Mouse (Mus musculus) left cerebral cortex, postnatal 4 days (tissue): Measurements from ENCODE around the gene Gpsm2. TPM values are rescaled to one million over a fixed set of nuclear protein-coding genes. Genes with fewer than 3 reads are reported as not detected.

Source experiments
- DNase-seq: peaks from one replicate; pipeline ENCODE4 v3.0.0-alpha.2; 2022
- intact Hi-C: fragments of 180-260 bp; cut with DNase I; formaldehyde crosslinking; loops from one replicate; pipeline ENCODE4 v1.15.1; 2025
- total RNA-seq, 2 experiments: library from RNA; stranded (reverse); gene quantifications; 2 replicates each; pipeline ENCODE4 v1.2.3; 2021

Gpsm2 gene
- 10 to 100 TPM; 13.9 to 16.2 TPM for total RNA-seq

DNA sequence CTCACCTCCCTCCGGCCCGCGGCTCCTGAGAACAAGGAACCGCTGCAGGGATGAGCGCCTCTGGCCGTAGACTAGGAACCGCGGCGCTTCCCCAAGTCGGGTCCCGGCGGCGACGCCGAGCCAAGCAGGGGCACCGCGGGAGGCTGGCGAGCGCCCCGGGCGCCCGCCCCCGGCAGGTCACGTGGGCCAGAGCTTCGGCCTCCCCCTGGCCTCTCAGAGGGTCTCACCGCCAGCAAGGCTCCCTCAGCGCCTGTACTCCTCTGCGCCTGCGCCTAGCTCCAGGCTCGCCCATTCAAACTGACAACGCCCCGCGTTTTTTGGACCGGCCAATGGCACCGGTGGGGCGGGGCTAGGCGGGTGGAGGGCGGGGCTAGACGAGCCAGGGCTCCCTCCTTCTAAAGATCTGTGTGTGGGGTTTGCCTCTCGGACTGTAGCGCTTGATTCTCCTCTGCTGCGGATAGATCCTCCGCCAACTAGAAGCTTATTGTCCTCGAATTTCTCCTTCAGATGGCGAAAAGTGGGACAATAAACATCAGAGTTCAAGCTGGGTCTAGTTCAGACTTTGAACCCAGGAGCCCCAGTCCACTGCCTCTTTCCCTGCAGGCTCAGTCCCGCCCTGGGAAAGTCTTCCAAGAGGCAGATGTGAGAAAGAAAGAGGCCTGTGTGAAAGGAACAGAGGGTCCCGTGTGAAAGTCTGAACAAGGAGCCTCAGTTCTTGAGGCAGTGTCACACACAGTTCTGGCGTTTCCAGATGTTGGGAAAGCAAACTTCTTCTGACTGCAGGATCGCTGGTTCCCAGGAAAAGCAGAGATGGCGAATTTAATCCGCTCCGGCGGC, at the start of gene Gpsm2:
Gene Gpsm2, minus strand, starts transcription at position 274 of the 837 bp plus-strand sequence.
- intact Hi-C loops: no loop called here
- DNase-seq: peak; percentile 99

DNA sequence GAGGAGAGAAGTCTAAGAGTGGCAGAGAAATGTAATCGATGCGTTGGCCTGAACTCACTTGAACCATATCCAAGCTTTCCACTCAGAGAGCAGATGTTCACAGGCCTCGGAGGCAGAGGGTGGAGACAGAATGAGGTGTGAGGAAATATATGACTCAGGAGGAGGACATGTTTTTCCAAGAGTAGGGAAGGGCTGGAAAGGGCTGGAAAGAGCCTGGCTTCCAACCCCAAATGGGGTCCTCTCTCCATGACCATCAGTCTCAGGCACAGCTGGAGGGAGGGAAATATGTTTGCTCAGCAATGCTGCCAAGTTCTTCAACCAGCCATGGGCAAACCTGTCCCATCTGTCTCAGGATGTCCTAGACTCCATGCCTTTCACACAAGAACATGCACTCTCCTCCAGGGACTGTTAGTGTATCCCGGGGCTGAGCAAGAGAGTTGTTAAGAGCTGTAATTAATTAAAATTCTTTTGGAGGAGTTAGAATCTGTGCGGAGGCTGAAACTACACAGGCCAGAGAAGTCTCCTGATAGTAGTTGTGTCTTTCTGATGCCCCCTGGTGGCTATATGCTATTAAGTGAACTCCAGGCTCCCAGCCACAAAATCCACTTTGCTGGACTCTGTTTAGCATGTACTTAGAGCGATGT, 48.7 kb upstream of the Gpsm2 start:
- peak; percentile 48 for DNase-seq
- intact Hi-C loops: loop anchor here (5.0 kb wide), 1 partner anchor 69 kb away; no protein-coding TSS in a partner anchor

DNA sequence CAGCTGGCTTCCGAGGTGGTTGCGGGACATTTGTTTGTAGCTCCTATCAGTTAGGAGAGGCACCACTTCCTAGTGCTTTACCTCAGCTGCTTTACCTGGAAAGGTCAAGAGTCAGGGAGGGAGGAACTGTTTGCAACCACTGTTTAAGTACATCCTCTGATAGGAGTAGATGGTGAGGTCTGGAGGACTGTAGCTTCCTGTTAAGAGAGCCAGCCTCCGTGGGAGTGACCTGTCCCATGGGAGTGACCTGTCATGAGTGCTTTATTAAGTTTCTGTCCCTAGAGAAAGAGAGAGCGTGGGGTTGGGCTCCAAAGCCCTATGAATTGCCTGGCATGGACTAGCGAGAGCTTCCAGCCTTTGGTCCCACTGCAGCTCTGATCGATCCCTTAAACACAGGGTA, 47.4 kb upstream of the Gpsm2 start:
- DNase-seq: no peak
- intact Hi-C loops: no loop called here

DNA sequence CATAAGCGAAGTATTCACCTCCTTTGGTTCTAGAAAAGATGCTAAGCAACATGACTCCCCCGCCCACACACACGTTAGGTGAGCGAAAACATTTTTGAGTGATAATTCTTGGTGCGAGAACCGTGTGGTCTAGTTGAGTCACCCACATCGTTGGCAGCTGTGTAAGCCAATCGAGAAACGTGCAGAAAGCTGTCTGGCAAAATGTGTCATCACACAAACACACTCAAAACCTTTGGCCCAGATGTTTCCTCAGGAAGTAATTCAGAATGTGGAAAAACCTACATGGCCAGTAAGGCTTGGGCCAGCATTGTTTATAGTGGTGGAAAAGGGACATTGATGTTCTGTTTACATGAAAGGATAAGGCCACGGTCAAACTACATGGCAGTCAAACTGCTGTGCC, 45.3 kb upstream of the Gpsm2 start:
- intact Hi-C loops: no loop called here
- DNase-seq: no peak

DNA sequence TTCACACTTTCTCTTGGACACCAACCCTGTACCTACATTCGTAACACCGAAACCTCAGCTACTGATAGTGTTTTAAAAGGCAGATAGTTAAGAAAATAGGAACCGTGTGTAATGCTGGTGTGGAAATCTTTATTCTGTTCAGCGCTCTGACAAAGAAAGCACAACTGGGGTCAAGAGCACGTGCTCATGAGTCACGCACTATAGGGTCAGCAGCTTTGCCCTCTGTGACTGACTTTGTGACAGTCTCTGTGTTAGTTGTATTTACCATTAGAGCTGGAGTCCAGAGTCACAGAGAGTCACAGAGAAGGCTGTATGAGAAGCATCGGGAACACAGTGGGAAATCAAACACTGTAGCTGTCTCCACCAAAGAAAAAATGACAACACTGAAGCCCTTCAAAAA, 44.8 kb upstream of the Gpsm2 start:
- intact Hi-C loops: no loop called here
- DNase-seq: no peak

DNA sequence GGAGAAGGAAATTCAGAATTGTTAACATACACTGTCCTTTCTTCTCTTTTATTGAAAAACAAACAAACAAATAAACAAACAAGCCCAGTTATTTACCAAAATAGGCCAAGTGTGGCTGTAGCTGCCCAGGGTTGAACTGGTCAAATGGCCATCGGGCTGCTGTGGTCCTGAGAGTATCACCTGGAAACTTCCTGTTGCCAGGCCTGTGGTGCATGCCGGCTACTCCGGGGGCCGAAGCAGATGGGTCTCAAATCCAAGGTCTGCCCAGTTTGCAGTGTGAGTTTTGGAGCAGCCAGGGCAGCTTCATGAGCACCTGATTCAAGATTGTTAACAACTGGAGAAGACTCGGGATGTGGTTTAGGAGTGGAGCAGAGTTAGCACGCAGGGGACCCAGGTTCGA, 43.4 kb upstream of the Gpsm2 start:
- DNase-seq: no peak
- intact Hi-C loops: no loop called here

DNA sequence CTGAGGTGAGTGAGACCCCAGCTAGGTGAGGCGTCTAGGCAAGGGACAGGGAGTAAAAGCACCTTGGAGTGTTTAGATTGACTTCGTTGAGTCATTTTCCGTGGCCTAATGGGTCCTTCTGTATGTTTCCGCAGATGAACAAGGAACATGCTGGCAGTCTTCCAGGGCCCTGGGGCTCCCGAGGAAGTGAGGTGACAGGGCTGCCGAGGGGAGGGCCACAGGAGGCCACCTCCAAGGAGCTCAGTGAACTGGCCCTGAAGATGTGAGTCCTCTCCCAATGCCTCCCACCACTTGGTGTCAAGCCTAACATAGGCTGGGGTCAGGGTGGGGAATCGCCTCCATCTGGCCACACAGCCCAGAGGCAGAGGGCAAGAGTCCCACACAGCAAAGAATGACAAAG, 42.9 kb upstream of the Gpsm2 start:
- peak; percentile 24 for DNase-seq

DNA sequence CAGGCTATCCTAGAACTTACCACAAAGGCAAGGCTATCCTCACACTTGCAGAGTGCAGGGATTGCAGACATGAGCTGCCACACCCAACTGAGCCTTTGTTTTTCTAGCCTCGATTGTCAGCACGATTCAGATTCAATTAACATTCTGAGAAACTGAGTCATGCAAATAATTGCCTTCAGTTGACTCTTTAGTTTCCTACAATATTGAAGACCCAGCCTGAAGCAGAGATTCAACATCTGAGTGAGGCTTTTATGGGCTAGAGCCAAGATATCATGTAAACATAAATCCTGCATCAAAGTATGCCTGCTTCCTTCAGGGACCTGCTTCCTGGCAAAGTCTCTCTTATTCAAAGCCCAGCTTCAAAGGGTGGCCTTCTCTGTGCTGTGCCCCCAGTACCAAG, 41.6 kb upstream of the Gpsm2 start:
- DNase-seq: no peak
- intact Hi-C loops: no loop called here

More for the DNA sequence above, 42.9 kb upstream of the Gpsm2 start:
- intact Hi-C loops: no loop called here

DNA sequence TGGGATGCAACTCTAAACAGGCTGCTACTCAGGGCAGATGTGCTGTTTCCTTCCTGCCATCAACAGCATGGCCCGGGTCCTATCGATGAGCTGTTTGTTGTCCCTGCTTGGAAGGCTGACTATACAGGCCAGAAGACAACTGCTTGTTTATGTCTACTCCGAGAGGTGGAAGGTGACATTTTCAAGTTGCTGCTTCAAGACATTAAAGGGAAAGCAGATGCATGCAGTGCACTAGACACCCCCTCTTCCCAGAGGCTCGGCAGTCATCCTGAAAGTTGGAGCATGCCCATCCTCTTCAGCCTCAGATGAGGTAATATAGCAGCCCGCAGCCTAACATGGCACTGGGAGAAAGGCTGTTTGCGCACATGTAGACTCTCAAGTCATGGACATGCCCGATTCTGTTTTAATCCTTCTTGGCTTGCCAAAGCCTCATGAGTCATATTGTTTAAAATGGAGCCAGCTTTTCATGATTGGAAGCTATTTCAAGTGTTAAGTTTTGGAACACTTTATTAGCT, 40.5 kb upstream of the Gpsm2 start:
- intact Hi-C loops: no loop called here
- DNase-seq: no peak

DNA sequence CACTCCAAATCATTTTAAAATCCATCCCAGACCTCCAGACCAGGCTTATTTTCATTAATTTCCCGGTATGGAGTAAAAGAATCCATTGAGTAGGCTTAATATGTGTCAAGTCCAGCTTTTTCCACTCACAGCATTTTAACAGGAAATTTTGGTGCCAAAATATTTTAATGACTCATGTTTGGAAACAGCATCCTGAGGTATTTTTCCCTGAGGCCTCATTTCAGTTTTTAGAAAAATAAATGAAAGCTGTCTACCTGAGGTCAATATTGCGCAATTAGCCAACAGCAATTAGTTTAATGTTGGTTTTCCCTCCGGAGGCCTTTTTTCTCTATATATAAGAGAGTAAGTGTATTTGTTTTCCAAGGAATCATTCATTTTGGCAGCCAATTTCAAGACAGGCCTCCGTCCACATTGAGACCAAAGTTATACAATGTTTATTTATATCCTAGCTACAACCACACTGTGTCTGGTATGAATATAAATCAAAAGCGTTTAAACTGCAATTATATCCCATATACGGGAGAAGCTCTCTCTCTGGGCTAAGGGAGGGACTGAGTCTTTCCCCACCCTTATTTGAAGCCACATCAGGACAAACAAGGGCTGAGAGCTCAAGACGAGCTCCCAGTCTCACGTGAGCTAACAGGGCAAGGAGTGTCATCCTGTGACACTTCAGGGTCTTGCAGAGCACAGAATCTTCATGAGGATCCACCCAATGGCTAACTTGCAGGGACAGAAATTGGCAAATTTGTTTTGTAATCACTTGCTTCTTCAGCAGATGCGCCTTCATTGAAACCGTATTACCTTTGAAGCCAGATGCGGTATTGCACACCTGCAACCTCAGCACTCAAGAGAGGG, 37.7 kb upstream of the Gpsm2 start:
- intact Hi-C loops: no loop called here
- DNase-seq: no peak

DNA sequence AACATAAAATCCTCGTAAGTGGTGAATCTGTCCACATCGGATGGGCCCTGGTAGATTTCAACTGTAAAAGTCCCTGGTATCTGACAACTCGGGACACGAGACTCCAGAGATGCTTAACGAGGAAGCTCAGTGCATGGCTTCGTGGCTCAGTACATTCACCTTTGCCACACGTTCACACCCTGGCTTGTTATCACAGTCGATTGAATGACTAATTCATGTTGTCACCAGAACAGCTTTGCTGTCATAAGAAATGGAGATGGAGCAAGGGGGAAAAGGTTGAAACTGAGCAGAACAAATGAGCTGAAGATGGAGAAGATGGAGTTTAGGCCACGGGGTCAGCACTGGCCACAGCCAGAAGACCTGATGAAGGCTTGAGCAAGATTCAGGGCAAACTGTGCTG, 35.5 kb upstream of the Gpsm2 start:
- intact Hi-C loops: no loop called here
- DNase-seq: no peak

DNA sequence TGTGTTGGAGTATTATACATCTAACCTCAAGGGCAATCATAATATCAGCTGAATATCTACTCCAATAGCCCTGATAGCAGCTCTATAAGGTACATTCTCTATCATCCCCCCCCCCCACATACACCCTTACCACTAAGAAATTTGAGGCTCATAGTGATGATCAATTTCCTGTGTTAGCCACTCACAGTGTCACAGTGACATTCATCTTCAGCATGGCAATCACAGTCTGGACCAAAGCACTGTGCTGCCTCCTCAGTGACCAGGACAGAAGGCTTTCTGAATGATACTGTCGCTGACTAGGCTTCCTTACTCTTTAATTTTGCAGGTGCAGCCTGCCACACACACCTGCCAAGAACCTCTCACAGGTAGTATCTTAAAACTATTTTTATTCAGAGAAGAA, 34.0 kb upstream of the Gpsm2 start:
- no peak for DNase-seq
- intact Hi-C loops: no loop called here

DNA sequence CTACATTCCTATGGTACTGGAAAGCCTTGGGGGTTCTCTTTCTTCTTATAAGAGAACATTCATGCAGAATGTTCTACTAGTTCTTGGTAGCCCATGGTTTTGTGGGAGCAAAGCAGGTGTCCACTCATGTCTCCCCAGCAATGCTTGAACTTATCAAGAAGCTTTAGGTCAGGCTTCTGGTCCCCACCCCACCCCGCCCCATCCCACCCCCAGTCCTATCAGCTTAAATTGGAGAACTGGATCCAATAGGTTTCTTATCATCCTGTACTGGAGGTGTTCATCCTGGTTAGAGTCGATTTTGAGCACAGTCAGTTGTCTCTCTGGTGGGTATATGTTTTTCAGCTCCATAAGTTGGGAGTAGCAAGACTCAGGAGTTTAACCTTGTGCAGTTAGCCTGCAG, 33.4 kb upstream of the Gpsm2 start:
- intact Hi-C loops: no loop called here

DNA sequence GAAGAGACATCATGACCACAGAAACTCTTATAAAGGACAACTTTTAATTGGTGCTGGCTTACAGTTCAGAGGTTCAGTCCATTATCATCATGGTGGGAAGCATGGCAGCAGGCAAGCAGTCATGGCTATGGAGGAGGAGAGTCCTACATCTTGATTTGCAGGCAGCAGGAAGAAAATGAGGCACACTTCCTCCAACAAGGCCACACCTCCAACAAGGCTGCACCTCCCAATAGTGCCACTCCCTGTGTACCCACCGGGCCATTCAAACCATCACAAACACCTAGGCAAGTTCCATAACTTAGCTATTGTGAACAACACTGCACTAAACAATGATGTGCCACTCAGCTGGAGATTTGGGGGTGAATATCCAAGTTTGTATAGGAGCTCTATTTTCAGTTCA, 32.4 kb upstream of the Gpsm2 start:
- intact Hi-C loops: no loop called here
- no peak for DNase-seq

More for the DNA sequence above, 33.4 kb upstream of the Gpsm2 start:
- no peak for DNase-seq

DNA sequence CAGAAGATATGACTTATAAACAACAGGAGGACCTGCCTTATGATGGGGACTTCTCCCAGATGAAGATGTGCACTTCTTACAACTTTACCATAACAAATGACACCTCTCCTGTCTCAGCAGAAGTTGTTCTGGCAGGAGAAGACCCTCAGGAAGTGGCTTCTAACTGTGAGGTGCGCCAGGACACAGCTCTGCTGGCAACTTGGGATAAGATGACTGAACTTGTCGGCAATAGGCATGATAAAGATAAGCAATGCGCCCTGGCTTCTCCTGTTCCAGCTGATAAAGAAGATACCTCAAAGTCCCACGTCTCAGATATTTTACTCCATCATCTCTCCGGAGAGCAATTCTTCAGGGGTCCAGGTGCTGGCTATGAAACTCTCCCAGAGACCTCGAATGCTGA, 29.6 kb upstream of the Gpsm2 start:
- DNase-seq: no peak
- intact Hi-C loops: no loop called here

DNA sequence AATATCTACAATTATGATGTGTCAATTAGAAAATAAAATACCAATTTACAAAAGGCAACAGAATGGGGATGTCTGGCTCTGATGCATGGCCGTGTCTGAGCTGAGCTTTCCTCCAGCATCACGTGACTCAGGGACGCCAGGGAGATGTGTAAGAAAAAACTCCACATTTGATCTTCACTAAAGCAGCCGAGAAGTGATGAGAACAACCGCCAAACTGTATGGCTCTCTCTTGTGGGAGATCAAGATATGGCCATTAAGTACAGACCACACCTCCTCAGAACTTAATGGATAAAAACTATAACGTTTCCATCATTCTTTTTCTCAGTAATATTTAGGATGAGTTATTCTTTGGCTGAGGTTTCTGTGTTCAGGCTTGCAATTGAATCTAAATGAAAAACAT, 29.0 kb upstream of the Gpsm2 start:
- no peak for DNase-seq
- intact Hi-C loops: no loop called here

DNA sequence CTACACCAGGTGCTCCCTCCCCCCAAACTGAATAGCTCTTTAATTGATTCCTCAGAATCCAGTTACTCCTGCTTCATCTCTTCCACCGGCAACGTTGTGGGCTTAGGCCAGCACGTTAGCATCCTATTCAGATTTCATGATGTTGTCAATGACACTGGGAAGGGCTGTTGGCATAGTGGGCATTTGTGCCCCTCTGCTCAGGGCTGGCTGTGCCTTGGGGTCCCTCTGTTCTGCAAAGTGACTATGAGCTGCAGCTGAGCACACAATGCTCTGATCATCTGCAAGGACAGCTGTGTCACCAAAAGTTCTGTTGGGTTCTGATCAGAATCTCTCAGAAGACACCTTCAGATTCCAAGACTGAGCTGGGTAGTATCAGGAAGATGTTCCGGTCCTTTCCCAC, 22.0 kb upstream of the Gpsm2 start:
- intact Hi-C loops: no loop called here
- no peak for DNase-seq

DNA sequence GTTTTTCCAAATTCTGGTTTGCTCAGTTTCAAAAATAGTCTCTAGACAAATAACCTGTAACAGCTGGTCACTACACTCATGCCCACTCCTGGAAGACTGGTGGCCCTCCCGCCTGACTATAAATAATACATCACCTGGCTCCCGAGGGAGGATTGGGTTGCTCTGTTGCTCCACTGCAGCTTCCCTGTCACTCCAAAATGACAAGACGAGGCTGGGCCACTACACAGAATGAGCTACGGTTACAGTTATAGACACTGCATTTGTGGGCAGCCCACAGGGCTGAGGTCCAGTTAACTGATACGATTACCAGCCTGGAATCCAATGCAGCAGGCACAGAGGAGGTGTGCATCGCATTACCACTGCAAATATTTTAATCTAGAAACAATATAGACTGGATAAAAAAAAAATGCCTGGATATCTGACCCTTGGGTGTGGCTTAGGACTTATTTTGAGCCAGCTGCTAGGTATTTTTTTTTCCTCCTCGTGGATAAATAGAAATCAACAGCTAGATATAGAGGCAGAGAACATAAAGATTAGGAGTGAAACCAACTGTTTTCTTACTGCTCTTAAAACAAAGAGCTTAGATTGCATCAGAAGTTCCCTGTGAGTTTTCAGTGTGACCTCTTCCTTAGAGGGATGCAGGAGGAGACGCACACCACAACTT, 17.1 kb upstream of the Gpsm2 start, which contains the start of gene Aknad1:
Gene Aknad1, plus strand, starts transcription at position 614 of the 664 bp plus-strand sequence.
- DNase-seq: no peak
- intact Hi-C loops: no loop called here

DNA sequence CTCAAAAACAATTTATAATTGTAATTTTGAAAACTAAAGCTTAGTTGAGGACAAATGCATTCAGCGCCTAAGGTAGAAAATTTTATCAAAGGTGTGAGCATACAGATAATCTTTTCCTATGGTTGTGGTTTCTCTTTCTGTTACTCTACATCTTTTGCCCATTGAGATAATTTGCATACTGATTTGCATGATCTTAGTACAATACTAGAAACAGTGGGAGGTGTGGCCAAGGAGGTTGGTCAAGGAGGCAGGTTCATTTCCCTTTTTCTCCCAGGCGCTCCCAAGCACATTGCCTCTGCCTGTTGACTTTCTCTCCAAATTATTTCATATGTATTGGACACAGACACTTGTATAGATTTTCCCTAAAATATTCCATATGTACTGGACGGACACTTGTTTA, 15.7 kb upstream of the Gpsm2 start:
- DNase-seq: no peak
- intact Hi-C loops: no loop called here

DNA sequence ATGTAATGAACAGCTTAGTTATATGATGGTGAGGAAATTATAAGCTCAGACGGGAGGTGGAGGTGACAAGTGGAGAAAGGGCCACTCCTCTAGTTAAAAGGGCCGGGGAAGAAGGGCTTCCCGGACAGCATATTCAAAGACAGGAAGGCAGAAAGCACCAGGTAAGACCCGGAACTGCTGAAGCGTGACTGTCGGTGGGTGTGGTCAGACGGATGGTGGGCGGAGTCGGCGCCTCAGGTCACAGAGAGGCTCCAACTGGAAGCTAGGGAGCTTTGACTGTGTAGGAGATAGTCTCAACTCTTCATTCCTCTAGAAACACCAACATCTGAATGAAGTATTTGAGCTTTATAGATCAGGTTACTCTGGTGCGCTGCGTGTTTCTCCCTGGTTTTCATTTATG, 8.2 kb upstream of the Gpsm2 start:
- DNase-seq: no peak

DNA sequence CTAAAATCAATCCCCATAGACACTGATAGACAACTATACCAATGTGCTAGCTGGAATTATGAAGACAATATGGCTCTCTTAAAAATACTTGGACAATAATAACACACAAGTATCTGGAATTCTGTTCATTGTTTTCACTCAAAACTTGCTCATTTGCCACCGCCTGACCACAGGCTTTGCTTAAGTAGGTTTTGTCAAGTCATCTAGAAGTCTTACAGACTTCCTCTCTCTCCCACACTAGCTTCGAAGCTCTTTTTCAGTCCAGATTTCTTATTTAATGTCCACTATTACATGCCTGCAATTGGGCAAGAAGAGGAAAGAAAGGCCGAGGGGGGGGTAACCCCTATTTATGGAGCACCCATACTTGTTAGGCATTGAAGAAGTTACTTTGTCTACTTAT, 5.7 kb upstream of the Gpsm2 start:
- DNase-seq: no peak
- intact Hi-C loops: no loop called here

More for the DNA sequence above, 8.2 kb upstream of the Gpsm2 start:
- intact Hi-C loops: no loop called here
